In genomic region chr3:57470981-57471601, GRCm38 (mm10) we compare ENCODE assay signal across 8 mouse cellular contexts. TPM values are rescaled to one million over a fixed set of nuclear protein-coding genes. Genes with fewer than 3 reads are reported as not detected.
DNase-seq lines count a peak whose midpoint lies in the region; ATAC-seq and TF ChIP-seq lines count a peak whose summit lies in the region.

No protein-coding gene starts in this region.

- no peak overlapping the region for H3K9ac ChIP-seq in ES-E14 (ENCODE audit: insufficient read depth, low read depth, low read length, poor library complexity, severe bottlenecking)
- H3K9ac ChIP-seq in hindbrain, embryonic 16.5 days (ENCODE audit: low read depth, low read length): peak overlapping the region; percentile 48; the same call in 1 of the 2 replicates
- H3K9ac ChIP-seq in limb, embryonic 13.5 days: no peak overlapping the region
- peak overlapping the region; percentile 23 for H3K9ac ChIP-seq in midbrain, embryonic 15.5 days

- H3K27me3 ChIP-seq in hindbrain, embryonic 16.5 days (replicated peaks; ENCODE audit: control insufficient read depth, insufficient read depth, low read length): no peaks in the 10 kb centered on the region
- no peaks in the 10 kb centered on the region for H3K27me3 ChIP-seq in limb, embryonic 13.5 days
- H3K27me3 ChIP-seq in midbrain, embryonic 15.5 days (replicated peaks): no peaks in the 10 kb centered on the region

- in situ Hi-C loops in ES-E14 (cut with MboI; ENCODE audit: low sequenced_read_pairs in 2 of 2, unreplicated experiment in 2 of 2): loop anchor here in 1 of 2 experiments (5.0 kb wide), 1 partner anchor 156 kb away; no protein-coding TSS in a partner anchor

- H3K27ac ChIP-seq in ES-E14 (ENCODE audit: insufficient read depth, low read depth, low read length, poor library complexity, severe bottlenecking): no peak overlapping the region
- H3K27ac ChIP-seq in hindbrain, embryonic 16.5 days (ENCODE audit: low read depth, low read length): peak overlapping the region; percentile 55
- H3K27ac ChIP-seq in limb, embryonic 13.5 days: peak overlapping the region; percentile 89
- H3K27ac ChIP-seq in midbrain, embryonic 15.5 days: peak overlapping the region; percentile 55

- peak overlapping the region; percentile 61 for H3K4me2 ChIP-seq in hindbrain, embryonic 16.5 days (ENCODE audit: low read length)
- peak overlapping the region; percentile 56 for H3K4me2 ChIP-seq in limb, embryonic 13.5 days (replicated peaks)
- H3K4me2 ChIP-seq in midbrain, embryonic 15.5 days: peak overlapping the region; percentile 51

- no peaks in the 10 kb centered on the region for H3K9me3 ChIP-seq in ES-E14 (ENCODE audit: control insufficient read depth, insufficient read depth, low read depth, low read length)
- no peaks in the 10 kb centered on the region for H3K9me3 ChIP-seq in hindbrain, embryonic 16.5 days (ENCODE audit: control insufficient read depth, low read length)
- no peaks in the 10 kb centered on the region for H3K9me3 ChIP-seq in limb, embryonic 13.5 days
- H3K9me3 ChIP-seq in midbrain, embryonic 15.5 days: no peaks in the 10 kb centered on the region

- H3K4me3 ChIP-seq in ES-E14 (ENCODE audit: insufficient read depth in 1 of 2, low read depth in 1 of 2, low read length in 2 of 2, poor library complexity in 1 of 2, severe bottlenecking in 1 of 2): no peak overlapping the region; a peak in 1 of 4 replicates
- H3K4me3 ChIP-seq in hindbrain, embryonic 16.5 days (ENCODE audit: low read length): peak overlapping the region; percentile 32
- H3K4me3 ChIP-seq in limb, embryonic 13.5 days: peak overlapping the region; percentile 26
- peak overlapping the region; percentile 30 for H3K4me3 ChIP-seq in midbrain, embryonic 15.5 days

- H3K4me1 ChIP-seq in ES-E14 (ENCODE audit: control insufficient read depth in 2 of 2, insufficient read depth in 2 of 2, low read length in 2 of 2, poor library complexity in 1 of 2): peaks cover 0 to 9% of the 10 kb centered on the region in 2 experiments; a peak in 1 of 4 replicates
- H3K4me1 ChIP-seq in hindbrain, embryonic 16.5 days (ENCODE audit: control insufficient read depth, insufficient read depth, low read depth, low read length): peaks cover 13% of the 10 kb centered on the region
- H3K4me1 ChIP-seq in limb, embryonic 13.5 days: peaks cover 40% of the 10 kb centered on the region
- H3K4me1 ChIP-seq in midbrain, embryonic 15.5 days: peaks cover 20% of the 10 kb centered on the region

- DNase-seq in ES-E14 (ENCODE audit: low read depth, low spot score): peak; percentile 54
- peak; percentile 57 for DNase-seq in adrenal gland, postnatal 14 days
- DNase-seq in gastrocnemius, adult 18-20 months (ENCODE audit: low spot score): peak; percentile 29
- DNase-seq in urinary bladder, postnatal 36 days (ENCODE audit: low spot score in 2 of 2): peak; percentile 20 to 62
- DNase-seq in cerebellum, adult 9-11 months: no peak

- ATAC-seq in hindbrain, embryonic 16.5 days: peak; percentile 74
- peak; percentile 44; the same call in 1 of the 2 replicates for ATAC-seq in limb, embryonic 13.5 days (ENCODE audit: low FRiP score, low read depth)
- peak; percentile 83 for ATAC-seq in midbrain, embryonic 15.5 days (replicated peaks)

- peaks cover 1% of the 10 kb centered on the region; the same call in 1 of the 2 replicates for H3K36me3 ChIP-seq in ES-E14 (ENCODE audit: control insufficient read depth, insufficient read depth, low read length, poor library complexity, severe bottlenecking)
- H3K36me3 ChIP-seq in hindbrain, embryonic 16.5 days (ENCODE audit: control insufficient read depth, insufficient read depth, low read length): no peaks in the 10 kb centered on the region
- peaks cover under 1% of the 10 kb centered on the region for H3K36me3 ChIP-seq in limb, embryonic 13.5 days
- H3K36me3 ChIP-seq in midbrain, embryonic 15.5 days (replicated peaks): no peaks in the 10 kb centered on the region

- 2% methylated on average over 15 of the region's 15 CpGs for WGBS in hindbrain, embryonic 16.5 days
- 2% methylated on average over 15 of the region's 15 CpGs for WGBS in limb, embryonic 13.5 days
- WGBS in midbrain, embryonic 15.5 days: 2% methylated on average over 15 of the region's 15 CpGs

TF ChIP-seq in ES-E14, 5 proteins besides CTCF, POLR2A, EP300 and RAD21:
- TF ChIP-seq CHD2 (IDR thresholded peaks at IDR 0.05; ENCODE audit: low read depth, low read length) (no peak), ZNF384 (IDR thresholded peaks at IDR 0.05; ENCODE audit: low read depth, low read length) (no peak), ZC3H11A (IDR thresholded peaks at IDR 0.05; ENCODE audit: borderline replicate concordance, low read depth, low read length) (no peak), MAFK (IDR thresholded peaks at IDR 0.05; ENCODE audit: insufficient read depth, low read depth, low read length) (no peak), HCFC1 (IDR thresholded peaks at IDR 0.05; ENCODE audit: borderline replicate concordance, insufficient read depth, low read length) (no peak)

RNA-seq across cellular contexts. Expression of gene Tm4sf4, which starts 46.0 kb away (rescaled TPM):
- total RNA-seq in ES-E14 (2012; rRNA removed): not detected in 2 replicates
- total RNA-seq in adrenal gland, postnatal 14 days (2021): 3.0 and 12.5 TPM in 2 replicates
- not detected for total RNA-seq in gastrocnemius, adult 18-20 months (2021)
- polyA plus RNA-seq in hindbrain, embryonic 16.5 days (2015; fragmentation: Nextera tagmentation; extraction: Ambion mirVana): 0.14 and 0.24 TPM in 2 replicates
- polyA plus RNA-seq in limb, embryonic 13.5 days (2015; fragmentation: Nextera tagmentation; extraction: Ambion mirVana): 0.22 and 0.29 TPM in 2 replicates
- polyA plus RNA-seq in midbrain, embryonic 15.5 days (2015; fragmentation: Nextera tagmentation; extraction: Ambion mirVana): 0.10 and 0.11 TPM in 2 replicates

Comparison
In these comparisons a context has a peak if more than half of its experiments do, and no peak if none do; other contexts are left out.
1. H3K4me3 ChIP-seq: peak in hindbrain, embryonic 16.5 days (single experiment), limb, embryonic 13.5 days (single experiment) and midbrain, embryonic 15.5 days (single experiment); none in ES-E14 (0 of 2).
2. H3K9ac ChIP-seq: peak in hindbrain, embryonic 16.5 days (single experiment) and midbrain, embryonic 15.5 days (single experiment); none in ES-E14 (single experiment) and limb, embryonic 13.5 days (single experiment).
3. Peak in every context shown above with its lines, with median percentiles within 50 percentile points of each other: ATAC-seq and H3K4me2 ChIP-seq.